16 mouse cellular contexts compared by ENCODE assay signal in the genomic region with DNA sequence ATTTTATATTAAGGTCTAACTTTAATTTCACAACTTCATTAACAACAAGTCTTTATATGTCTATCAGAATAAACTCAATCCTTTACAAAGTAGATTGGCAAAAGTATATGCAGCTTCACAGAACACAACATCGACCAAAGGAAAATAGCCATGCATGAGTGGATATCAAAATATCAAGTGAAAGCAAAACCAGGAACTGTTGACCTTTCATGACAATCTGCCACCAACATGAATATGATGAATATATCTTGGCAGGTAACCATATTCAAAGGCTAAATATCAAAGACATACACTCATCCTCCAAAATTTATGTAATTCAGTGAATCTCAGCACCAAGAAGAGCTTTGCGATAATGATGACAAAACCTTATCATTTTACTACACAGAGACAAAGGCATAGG.
A peak's percentile ranks its signal among the peaks of the same experiment; 100 is the strongest.
DNase-seq lines count a peak whose midpoint lies in the region; TF ChIP-seq lines count a peak whose summit lies in the region.
"Had no signal": no experiment of that assay in that cellular context is flagged by ENCODE, and none has a peak within 500 bp of the region (broad histone marks: within the 10 kb centered on the region; RNA-seq: fewer than 3 reads in every experiment).

No protein-coding gene starts in this region.

- H3K4me1 ChIP-seq in hindbrain, embryonic 10.5 days (replicated peaks) = no peaks in the 10 kb centered on the region
- H3K4me1 ChIP-seq: embryonic facial prominence, embryonic 10.5 days; embryonic facial prominence, embryonic 12.5 days; forebrain, embryonic 13.5 days had no signal

- no peak for TF ChIP-seq CTCF in layer of hippocampus, adult 2 months (conservative IDR thresholded peaks at IDR 0.05)

- H3K27me3 ChIP-seq in hindbrain, embryonic 10.5 days (ENCODE audit: insufficient read depth, poor library complexity, severe bottlenecking) = no peaks in the 10 kb centered on the region
- H3K27me3 ChIP-seq: embryonic facial prominence, embryonic 12.5 days; forebrain, embryonic 13.5 days; forebrain, embryonic 15.5 days had no signal

- DNase-seq in layer of hippocampus, adult 2 months (ENCODE audit: low spot score in 2 of 2) = no peak
- no peak for DNase-seq in layer of hippocampus, adult 8-10 months (ENCODE audit: low spot score in 2 of 2)
- peak; percentile 29 for DNase-seq in A20 (ENCODE audit: low read depth, low spot score)
- no peak for DNase-seq in kidney, adult 8-10 months
- DNase-seq in hindbrain, embryonic 10.5 days (ENCODE audit: low spot score) = no peak
- DNase-seq: adrenal gland, adult 2 months; adrenal gland, postnatal 10 days; adrenal gland, postnatal 25 days; cerebellum, adult 11-12 months; cerebellum, adult 9-11 months; cerebellum, postnatal 14 days; forebrain, postnatal 0 days had no signal

- no peak overlapping the region for H3K4me3 ChIP-seq in layer of hippocampus, adult 2 months
- H3K4me3 ChIP-seq in hindbrain, embryonic 10.5 days = no peak overlapping the region
- H3K4me3 ChIP-seq: embryonic facial prominence, embryonic 10.5 days; embryonic facial prominence, embryonic 12.5 days; forebrain, embryonic 13.5 days; forebrain, embryonic 15.5 days had no signal

- H3K27ac ChIP-seq in layer of hippocampus, adult 2 months = peak overlapping the region; percentile 77
- H3K27ac ChIP-seq in hindbrain, embryonic 10.5 days = no peak overlapping the region
- H3K27ac ChIP-seq: embryonic facial prominence, embryonic 10.5 days; embryonic facial prominence, embryonic 12.5 days; forebrain, embryonic 13.5 days; forebrain, embryonic 15.5 days had no signal

- no peaks in the 10 kb centered on the region for H3K36me3 ChIP-seq in hindbrain, embryonic 10.5 days
- H3K36me3 ChIP-seq: embryonic facial prominence, embryonic 10.5 days; embryonic facial prominence, embryonic 12.5 days; forebrain, embryonic 15.5 days had no signal

- 93% methylated on average over 2 of the region's 2 CpGs for WGBS in hindbrain, embryonic 10.5 days

- no peaks in the 10 kb centered on the region for H3K9me3 ChIP-seq in hindbrain, embryonic 10.5 days
- H3K9me3 ChIP-seq: embryonic facial prominence, embryonic 10.5 days; embryonic facial prominence, embryonic 12.5 days; forebrain, embryonic 13.5 days; forebrain, embryonic 15.5 days had no signal
